Mouse (Mus musculus) layer of hippocampus, adult 9-11 months (tissue): ENCODE data around the gene Nfix.
A peak's percentile ranks its signal among the peaks of the same experiment; 100 is the strongest.
"Not testable (repeated sequence)": the region's sequence is repeated elsewhere in the genome, so short reads cannot be mapped to it uniquely, and the experiment has no call there.

Source experiments
- DNase-seq: peaks from one replicate; pipeline ENCODE4 v3.0.0; 2022

Gene Nfix

GRCm38 (mm10) chr8:84832034-84832717 lies 32.0 kb upstream of the Nfix start:
- peak; percentile 71 for DNase-seq

GRCm38 (mm10) chr8:84831490-84831889 lies 31.3 kb upstream of the Nfix start, which contains the start of gene Gadd45gip1:
TSS of gene Gadd45gip1 (plus strand) at chr8:84831522.
- no peak for DNase-seq

GRCm38 (mm10) chr8:84826518-84826917 lies 26.4 kb upstream of the Nfix start:
- not testable (repeated sequence) for DNase-seq

GRCm38 (mm10) chr8:84825636-84826035 lies 25.5 kb upstream of the Nfix start:
- no peak for DNase-seq

- DNase-seq, result no peak
Measured at GRCm38 (mm10) chr8:84823653-84824052, 23.5 kb upstream of the Nfix start.

- DNase-seq, result no peak
Measured at GRCm38 (mm10) chr8:84822723-84823122, 22.6 kb upstream of the Nfix start, which contains the start of gene Dand5. TSS of gene Dand5 (minus strand) at chr8:84822823.

GRCm38 (mm10) chr8:84816117-84816516 lies 16.0 kb upstream of the Nfix start:
- DNase-seq, result no peak

GRCm38 (mm10) chr8:84815547-84815946 lies 15.4 kb upstream of the Nfix start:
- DNase-seq, result peak; percentile 93

- no peak for DNase-seq
Measured at GRCm38 (mm10) chr8:84814555-84815441, 14.7 kb upstream of the Nfix start.

GRCm38 (mm10) chr8:84814240-84814554 lies 14.1 kb upstream of the Nfix start:
- DNase-seq, result no peak

- DNase-seq, result no peak
Measured at GRCm38 (mm10) chr8:84813830-84814229, 13.7 kb upstream of the Nfix start.

- DNase-seq, result no peak
Measured at GRCm38 (mm10) chr8:84813059-84813458, 12.9 kb upstream of the Nfix start.

GRCm38 (mm10) chr8:84811303-84811702 lies 11.2 kb upstream of the Nfix start:
- no peak for DNase-seq

GRCm38 (mm10) chr8:84810896-84811295 lies 10.8 kb upstream of the Nfix start:
- DNase-seq, result peak; percentile 96

GRCm38 (mm10) chr8:84809941-84810280 lies 9.8 kb upstream of the Nfix start:
- DNase-seq, result no peak

- no peak for DNase-seq
Measured at GRCm38 (mm10) chr8:84809109-84809940, 9.2 kb upstream of the Nfix start.

- DNase-seq, result no peak
Measured at GRCm38 (mm10) chr8:84806031-84806430, 5.9 kb upstream of the Nfix start.

- no peak for DNase-seq
Measured at GRCm38 (mm10) chr8:84799136-84799931, 810 bp downstream of the Nfix start.

- no peak for DNase-seq
Measured at GRCm38 (mm10) chr8:84798446-84799135, 1.6 kb downstream of the Nfix start.

- DNase-seq, result no peak
Measured at GRCm38 (mm10) chr8:84797971-84798370, 2.2 kb downstream of the Nfix start.

- no peak for DNase-seq
Measured at GRCm38 (mm10) chr8:84797256-84797797, 2.8 kb downstream of the Nfix start.

GRCm38 (mm10) chr8:84794486-84794885 lies 5.7 kb downstream of the Nfix start:
- no peak for DNase-seq
